Comparison of ENCODE assay signal across 20 mouse cellular contexts in genomic region chr3:14782365-14782764, GRCm38 (mm10). TPM values are rescaled to one million over a fixed set of nuclear protein-coding genes. Genes with fewer than 3 reads are reported as not detected.
"Had no signal": no experiment of that assay in that cellular context is flagged by ENCODE, and none has a peak within 500 bp of the region (broad histone marks: within the 10 kb centered on the region; RNA-seq: fewer than 3 reads in every experiment).

No protein-coding gene starts in this region.

RNA-seq across cellular contexts. Expression of gene Car1, which starts 25.8 kb away (rescaled TPM):
- total RNA-seq: heart, adult 18-20 months; heart, adult 8-10 months; heart, postnatal 10 days; heart, postnatal 25 days; heart, postnatal 4 days; layer of hippocampus, adult 2 months; layer of hippocampus, postnatal 10 days; layer of hippocampus, postnatal 25 days; left cerebral cortex, adult 2 months; left cerebral cortex, postnatal 14 days had no signal
- polyA plus RNA-seq: frontal cortex, adult 2 months; heart, embryonic 16.5 days; hindbrain, embryonic 10.5 days; hindbrain, embryonic 14.5 days; hindbrain, embryonic 16.5 days; inflammation-experienced regulatory T-cells, adult 6 months; kidney, embryonic 14.5 days; kidney, embryonic 16.5 days; limb, embryonic 10.5 days; limb, embryonic 12.5 days had no signal
